Mouse (Mus musculus) midbrain, embryonic 12.5 days (tissue): Measurements from ENCODE around the gene Ttc9. TPM values are rescaled to one million over a fixed set of nuclear protein-coding genes. Genes with fewer than 3 reads are reported as not detected.

Experiments used
- ATAC-seq: fragments of 200-750 bp; cut with Nextera tagmentation; 2 replicates; pipeline ENCODE4 v1.8.0; 2017; ENCODE audit warnings: low read depth, moderate TSS enrichment, moderate library complexity; ENCODE audit not compliant: low FRiP score
- H3K27ac ChIP-seq: fragments of 300-500 bp; sonication (generic); replicated peaks from 2 replicates; pipeline ENCODE4 v1.5.1; 2016; ENCODE audit warnings: mild to moderate bottlenecking
- H3K27me3 ChIP-seq: fragments of 300-500 bp; sonication (generic); 2 replicates; pipeline ENCODE4 v1.6.1; 2016; ENCODE audit warnings: mild to moderate bottlenecking
- H3K36me3 ChIP-seq: fragments of 300-500 bp; sonication (generic); 2 replicates; pipeline ENCODE4 v1.6.1; 2016
- H3K4me1 ChIP-seq: fragments of 300-500 bp; sonication (generic); 2 replicates; pipeline ENCODE4 v1.6.1; 2016
- H3K4me2 ChIP-seq: fragments of 300-500 bp; sonication (generic); replicated peaks from 2 replicates; pipeline ENCODE4 v1.6.1; 2016; ENCODE audit warnings: mild to moderate bottlenecking, moderate library complexity
- H3K4me3 ChIP-seq: fragments of 300-500 bp; sonication (generic); 2 replicates; pipeline ENCODE4 v1.5.1; 2016; ENCODE audit warnings: mild to moderate bottlenecking
- H3K9ac ChIP-seq: fragments of 300-500 bp; sonication (generic); replicated peaks from 2 replicates; pipeline ENCODE4 v1.6.1; 2016; ENCODE audit warnings: mild to moderate bottlenecking, moderate library complexity
- H3K9me3 ChIP-seq: fragments of 300-500 bp; sonication (generic); 2 replicates; pipeline ENCODE4 v1.6.1; 2016; ENCODE audit warnings: mild to moderate bottlenecking
- WGBS: fragments of 180-500 bp; shearing (Covaris S2); methylation state at CpG from one replicate; pipeline ENCODE4 v1.1.7; 2016; 5-methylcytosine and 5-hydroxymethylcytosine counted together
- polyA plus RNA-seq: library from polyadenylated mRNA; unstranded; fragments of >200 nt; fragmentation: Nextera tagmentation; extraction: Ambion mirVana; gene quantifications from 2 replicates; pipeline ENCODE4 v1.2.1, GENCODE M21; 2016

The Ttc9 gene
- polyA plus RNA-seq, 1 experiment from 2014 or later: 3.5 TPM

GRCm38 (mm10) chr12:81628091-81628490, 3.0 kb upstream of the Ttc9 start:
- H3K9ac ChIP-seq: no peak overlapping the region

GRCm38 (mm10) chr12:81630520-81630914, 532 bp upstream of the Ttc9 start:
- Histone ChIP-seq H3K4me1 (peaks cover 24% of the 10 kb centered on the region), H3K27ac (peak overlapping the region; percentile 79), H3K4me3 (peak overlapping the region; percentile 58), H3K9me3 (no peaks in the 10 kb centered on the region), H3K4me2 (peak overlapping the region; percentile 72), H3K36me3 (no peaks in the 10 kb centered on the region), H3K27me3 (peaks cover 31% of the 10 kb centered on the region), H3K9ac (peak overlapping the region; percentile 71)
- under 1% methylated on average over 16 of the region's 16 CpGs for WGBS
- ATAC-seq: peak; percentile 70

More at GRCm38 (mm10) chr12:81628091-81628490, 3.0 kb upstream of the Ttc9 start:
- Histone ChIP-seq H3K9me3 (no peaks in the 10 kb centered on the region), H3K27me3 (peaks cover 23% of the 10 kb centered on the region), H3K4me2 (no peak overlapping the region), H3K36me3 (no peaks in the 10 kb centered on the region), H3K4me1 (peaks cover 21% of the 10 kb centered on the region), H3K27ac (no peak overlapping the region), H3K4me3 (no peak overlapping the region)
- no peak for ATAC-seq
- WGBS: 91% methylated on average over 4 of the region's 4 CpGs

- H3K4me2 ChIP-seq: peak overlapping the region; percentile 72
- H3K9ac ChIP-seq: peak overlapping the region; percentile 71
- H3K36me3 ChIP-seq: no peaks in the 10 kb centered on the region
- H3K9me3 ChIP-seq: no peaks in the 10 kb centered on the region
- 1% methylated on average over 31 of the region's 31 CpGs for WGBS
- peak overlapping the region; percentile 58 for H3K4me3 ChIP-seq
- H3K27ac ChIP-seq: peak overlapping the region; percentile 79
- H3K27me3 ChIP-seq: peaks cover 31% of the 10 kb centered on the region
- peak; percentile 50 for ATAC-seq
- peaks cover 24% of the 10 kb centered on the region for H3K4me1 ChIP-seq
These were observed 782 bp downstream of the Ttc9 start for GRCm38 (mm10) chr12:81631661-81632401.

- Histone ChIP-seq H3K9ac (no peak overlapping the region), H3K36me3 (no peaks in the 10 kb centered on the region), H3K27me3 (peaks cover 28% of the 10 kb centered on the region), H3K4me1 (peaks cover 24% of the 10 kb centered on the region), H3K4me3 (no peak overlapping the region), H3K4me2 (peak overlapping the region; percentile 72), H3K9me3 (no peaks in the 10 kb centered on the region), H3K27ac (no peak overlapping the region)
- 77% methylated on average over 2 of the region's 2 CpGs for WGBS
- ATAC-seq: no peak
These were observed 2.2 kb downstream of the Ttc9 start for GRCm38 (mm10) chr12:81633246-81633645.

- 67% methylated on average over 5 of the region's 5 CpGs for WGBS
- H3K27me3 ChIP-seq: peaks cover 5% of the 10 kb centered on the region; the same call in 1 of the 2 replicates
- H3K4me1 ChIP-seq: peaks cover 12% of the 10 kb centered on the region; the same call in 1 of the 2 replicates
- no peak overlapping the region for H3K4me2 ChIP-seq
- ATAC-seq: no peak
- no peaks in the 10 kb centered on the region for H3K9me3 ChIP-seq
- H3K36me3 ChIP-seq: no peaks in the 10 kb centered on the region
- no peak overlapping the region for H3K9ac ChIP-seq
- H3K27ac ChIP-seq: no peak overlapping the region
- no peak overlapping the region for H3K4me3 ChIP-seq
These were observed 9.6 kb downstream of the Ttc9 start for GRCm38 (mm10) chr12:81640656-81641055.

GRCm38 (mm10) chr12:81642361-81643082, 11.5 kb downstream of the Ttc9 start:
- no peak overlapping the region for H3K4me2 ChIP-seq
- no peaks in the 10 kb centered on the region for H3K9me3 ChIP-seq
- H3K27ac ChIP-seq: no peak overlapping the region
- no peak for ATAC-seq
- H3K4me1 ChIP-seq: peaks cover 12% of the 10 kb centered on the region; the same call in 1 of the 2 replicates
- WGBS: 31% methylated on average over 11 of the region's 11 CpGs
- H3K4me3 ChIP-seq: no peak overlapping the region
- H3K36me3 ChIP-seq: no peaks in the 10 kb centered on the region
- H3K9ac ChIP-seq: no peak overlapping the region
- H3K27me3 ChIP-seq: peaks cover 5% of the 10 kb centered on the region; the same call in 1 of the 2 replicates

GRCm38 (mm10) chr12:81646811-81647210, 15.8 kb downstream of the Ttc9 start:
- Histone ChIP-seq H3K4me3 (no peak overlapping the region), H3K9ac (no peak overlapping the region), H3K36me3 (no peaks in the 10 kb centered on the region), H3K4me2 (no peak overlapping the region), H3K27me3 (peaks cover 5% of the 10 kb centered on the region; the same call in 1 of the 2 replicates), H3K9me3 (no peaks in the 10 kb centered on the region), H3K27ac (no peak overlapping the region), H3K4me1 (peaks cover 9% of the 10 kb centered on the region; the same call in 1 of the 2 replicates)
- no peak for ATAC-seq
- 83% methylated on average over 6 of the region's 6 CpGs for WGBS

- H3K4me1 ChIP-seq: no peaks in the 10 kb centered on the region
- H3K27ac ChIP-seq: no peak overlapping the region
- H3K4me2 ChIP-seq: no peak overlapping the region
- ATAC-seq: no peak
- H3K9ac ChIP-seq: no peak overlapping the region
- H3K9me3 ChIP-seq: no peaks in the 10 kb centered on the region
- WGBS: 91% methylated on average over 8 of the region's 8 CpGs
- no peak overlapping the region for H3K4me3 ChIP-seq
- no peaks in the 10 kb centered on the region for H3K36me3 ChIP-seq
- H3K27me3 ChIP-seq: no peaks in the 10 kb centered on the region
These were observed 22.3 kb downstream of the Ttc9 start for GRCm38 (mm10) chr12:81653344-81653743.

- Histone ChIP-seq H3K4me1 (no peaks in the 10 kb centered on the region), H3K4me2 (no peak overlapping the region), H3K36me3 (peaks cover 8% of the 10 kb centered on the region; the same call in 1 of the 2 replicates), H3K9ac (no peak overlapping the region), H3K4me3 (no peak overlapping the region), H3K27ac (no peak overlapping the region), H3K27me3 (no peaks in the 10 kb centered on the region), H3K9me3 (no peaks in the 10 kb centered on the region)
- 71% methylated on average over 1 of the region's 1 CpGs for WGBS
- ATAC-seq: no peak
These were observed 26.3 kb downstream of the Ttc9 start for GRCm38 (mm10) chr12:81657321-81657720.

GRCm38 (mm10) chr12:81658086-81658485, 27.0 kb downstream of the Ttc9 start:
- 91% methylated on average over 7 of the region's 7 CpGs for WGBS
- Histone ChIP-seq H3K27me3 (no peaks in the 10 kb centered on the region), H3K9ac (no peak overlapping the region), H3K27ac (no peak overlapping the region), H3K4me3 (no peak overlapping the region), H3K9me3 (no peaks in the 10 kb centered on the region), H3K4me1 (no peaks in the 10 kb centered on the region), H3K36me3 (peaks cover 11% of the 10 kb centered on the region; the same call in 1 of the 2 replicates), H3K4me2 (no peak overlapping the region)
- ATAC-seq: no peak

GRCm38 (mm10) chr12:81662076-81662475, 31.0 kb downstream of the Ttc9 start:
- no peaks in the 10 kb centered on the region for H3K27me3 ChIP-seq
- 91% methylated on average over 4 of the region's 4 CpGs for WGBS
- no peak overlapping the region for H3K4me3 ChIP-seq
- H3K4me2 ChIP-seq: no peak overlapping the region
- H3K27ac ChIP-seq: no peak overlapping the region
- H3K4me1 ChIP-seq: no peaks in the 10 kb centered on the region
- no peak for ATAC-seq
- H3K36me3 ChIP-seq: peaks cover 22% of the 10 kb centered on the region
- no peaks in the 10 kb centered on the region for H3K9me3 ChIP-seq
- H3K9ac ChIP-seq: no peak overlapping the region

- Histone ChIP-seq H3K4me1 (no peaks in the 10 kb centered on the region), H3K36me3 (peaks cover 22% of the 10 kb centered on the region), H3K27ac (no peak overlapping the region), H3K4me3 (no peak overlapping the region), H3K9me3 (no peaks in the 10 kb centered on the region), H3K27me3 (no peaks in the 10 kb centered on the region), H3K9ac (no peak overlapping the region), H3K4me2 (no peak overlapping the region)
- ATAC-seq: no peak
- WGBS: 93% methylated on average over 9 of the region's 9 CpGs
These were observed 32.1 kb downstream of the Ttc9 start for GRCm38 (mm10) chr12:81663116-81663515.
